Mouse (Mus musculus) CH12F3 (cell line): ENCODE results near the gene Adamtsl5.

Source experiments
- in situ Hi-C: fragments of 300-500 bp; cut with MboI; formaldehyde crosslinking; loops from 2 replicates; pipeline ENCODE4 v1.14.3; 2020; ENCODE audit warnings: low sequenced_read_pairs

The Adamtsl5 gene

GRCm38 (mm10) chr10:80343425-80343895 lies 4.8 kb downstream of the Adamtsl5 start:
- in situ Hi-C loops = no loop called here

- in situ Hi-C loops = no loop called here
Observed at GRCm38 (mm10) chr10:80342749-80343424, 5.3 kb downstream of the Adamtsl5 start.

GRCm38 (mm10) chr10:80342305-80342748 lies 5.9 kb downstream of the Adamtsl5 start:
- in situ Hi-C loops = no loop called here

- in situ Hi-C loops = no loop called here
Observed at GRCm38 (mm10) chr10:80341491-80342304, 6.5 kb downstream of the Adamtsl5 start.

GRCm38 (mm10) chr10:80341026-80341425 lies 7.2 kb downstream of the Adamtsl5 start:
- in situ Hi-C loops = no loop called here

GRCm38 (mm10) chr10:80339941-80340750 lies 8.1 kb downstream of the Adamtsl5 start:
- in situ Hi-C loops = no loop called here

GRCm38 (mm10) chr10:80336263-80336662 lies 11.9 kb downstream of the Adamtsl5 start:
- in situ Hi-C loops = no loop called here

GRCm38 (mm10) chr10:80332525-80332989 lies 15.7 kb downstream of the Adamtsl5 start:
- in situ Hi-C loops = no loop called here

- in situ Hi-C loops = no loop called here
Observed at GRCm38 (mm10) chr10:80331636-80332524, 16.3 kb downstream of the Adamtsl5 start.

GRCm38 (mm10) chr10:80330888-80331287 lies 17.3 kb downstream of the Adamtsl5 start:
- in situ Hi-C loops = no loop called here

GRCm38 (mm10) chr10:80330084-80330483 lies 18.1 kb downstream of the Adamtsl5 start:
- in situ Hi-C loops = no loop called here

- in situ Hi-C loops = no loop called here
Observed at GRCm38 (mm10) chr10:80329273-80330081, 18.7 kb downstream of the Adamtsl5 start, which contains the start of the genes Pcsk4 and Reep6. TSS of gene Pcsk4 (minus strand) at chr10:80329498. TSS of gene Reep6 (plus strand) at chr10:80329953.

GRCm38 (mm10) chr10:80325045-80325444 lies 23.2 kb downstream of the Adamtsl5 start:
- in situ Hi-C loops = no loop called here

GRCm38 (mm10) chr10:80324120-80325037 lies 23.8 kb downstream of the Adamtsl5 start:
- in situ Hi-C loops = no loop called here

- in situ Hi-C loops = no loop called here
Observed at GRCm38 (mm10) chr10:80323261-80324119, 24.7 kb downstream of the Adamtsl5 start.

- in situ Hi-C loops = no loop called here
Observed at GRCm38 (mm10) chr10:80322811-80323211, 25.4 kb downstream of the Adamtsl5 start.
